Mouse (Mus musculus): ENCODE results near the gene Sat2. TPM values are rescaled to one million over a fixed set of nuclear protein-coding genes. Genes with fewer than 3 reads are reported as not detected.

The Sat2 gene
- polyA plus RNA-seq, 1 experiment from 2014 or later = 15.6 TPM

GRCm38 (mm10) chr11:69632284-69633089 is 10.7 kb downstream of the Sat2 start, which contains the start of gene Fxr2:
TSS of gene Fxr2 (plus strand) at chr11:69632990.
- peaks cover 11% of the 10 kb centered on the region for H3K36me3 ChIP-seq (ENCODE audit: control insufficient read depth, insufficient read depth, low read length)
- peak within 1 kb of the TSS; percentile 96 for H3K9ac ChIP-seq (ENCODE audit: low read depth, low read length)
- peak within 1 kb of the TSS; percentile 95 for H3K27ac ChIP-seq (replicated peaks; ENCODE audit: low read depth, low read length)
- no peaks in the 10 kb centered on the region for H3K27me3 ChIP-seq (replicated peaks; ENCODE audit: control insufficient read depth, insufficient read depth, low read length)
- no peaks in the 10 kb centered on the region for H3K9me3 ChIP-seq (ENCODE audit: control insufficient read depth, low read length)
- peak; percentile 98 for ATAC-seq (ENCODE audit: low read depth)
- peaks cover 25% of the 10 kb centered on the region for H3K4me1 ChIP-seq (ENCODE audit: control insufficient read depth, insufficient read depth, low read length)
- DNase-seq (ENCODE audit: low spot score) = peak; percentile 99
- peak within 1 kb of the TSS; percentile 89 for H3K4me2 ChIP-seq (ENCODE audit: low read depth, low read length)
- H3K4me3 ChIP-seq (ENCODE audit: low read depth, low read length) = peak within 1 kb of the TSS; percentile 91
- under 1% methylated on average over 22 of the region's 56 CpGs for WGBS

GRCm38 (mm10) chr11:69633128-69633866 is 11.5 kb downstream of the Sat2 start:
- Histone ChIP-seq H3K4me1 (ENCODE audit: control insufficient read depth, insufficient read depth, low read length) (peaks cover 25% of the 10 kb centered on the region), H3K27me3 (replicated peaks; ENCODE audit: control insufficient read depth, insufficient read depth, low read length) (no peaks in the 10 kb centered on the region), H3K4me3 (ENCODE audit: low read depth, low read length) (peak overlapping the region; percentile 91), H3K9ac (ENCODE audit: low read depth, low read length) (peak overlapping the region; percentile 96), H3K36me3 (ENCODE audit: control insufficient read depth, insufficient read depth, low read length) (peaks cover 18% of the 10 kb centered on the region), H3K27ac (replicated peaks; ENCODE audit: low read depth, low read length) (peak overlapping the region; percentile 95), H3K9me3 (ENCODE audit: control insufficient read depth, low read length) (no peaks in the 10 kb centered on the region), H3K4me2 (ENCODE audit: low read depth, low read length) (peak overlapping the region; percentile 89)
- peak; percentile 67 for DNase-seq (ENCODE audit: low spot score)
- under 1% methylated on average over 12 of the region's 50 CpGs for WGBS
- ATAC-seq (ENCODE audit: low read depth) = peak; percentile 66

- no peaks in the 10 kb centered on the region for H3K27me3 ChIP-seq (replicated peaks; ENCODE audit: control insufficient read depth, insufficient read depth, low read length)
- WGBS = 80% methylated on average over 3 of the region's 3 CpGs
- H3K4me3 ChIP-seq (ENCODE audit: low read depth, low read length) = no peak overlapping the region
- no peak for DNase-seq (ENCODE audit: low spot score)
- H3K9ac ChIP-seq (ENCODE audit: low read depth, low read length) = no peak overlapping the region
- H3K27ac ChIP-seq (replicated peaks; ENCODE audit: low read depth, low read length) = no peak overlapping the region
- no peaks in the 10 kb centered on the region for H3K9me3 ChIP-seq (ENCODE audit: control insufficient read depth, low read length)
- no peak for ATAC-seq (ENCODE audit: low read depth)
- peak overlapping the region; percentile 89 for H3K4me2 ChIP-seq (ENCODE audit: low read depth, low read length)
- H3K36me3 ChIP-seq (ENCODE audit: control insufficient read depth, insufficient read depth, low read length) = peaks cover 34% of the 10 kb centered on the region
- H3K4me1 ChIP-seq (ENCODE audit: control insufficient read depth, insufficient read depth, low read length) = peaks cover 25% of the 10 kb centered on the region
Measured at GRCm38 (mm10) chr11:69635471-69635870, 13.6 kb downstream of the Sat2 start.

- WGBS = 89% methylated on average over 5 of the region's 5 CpGs
- H3K4me2 ChIP-seq (ENCODE audit: low read depth, low read length) = no peak overlapping the region
- no peaks in the 10 kb centered on the region for H3K9me3 ChIP-seq (ENCODE audit: control insufficient read depth, low read length)
- no peak overlapping the region for H3K4me3 ChIP-seq (ENCODE audit: low read depth, low read length)
- DNase-seq (ENCODE audit: low spot score) (no peak), ATAC-seq (ENCODE audit: low read depth) (no peak)
- H3K9ac ChIP-seq (ENCODE audit: low read depth, low read length) = no peak overlapping the region
- H3K4me1 ChIP-seq (ENCODE audit: control insufficient read depth, insufficient read depth, low read length) = no peaks in the 10 kb centered on the region
- no peaks in the 10 kb centered on the region for H3K27me3 ChIP-seq (replicated peaks; ENCODE audit: control insufficient read depth, insufficient read depth, low read length)
- no peak overlapping the region for H3K27ac ChIP-seq (replicated peaks; ENCODE audit: low read depth, low read length)
- peaks cover 96% of the 10 kb centered on the region for H3K36me3 ChIP-seq (ENCODE audit: control insufficient read depth, insufficient read depth, low read length)
Measured at GRCm38 (mm10) chr11:69645860-69646259, 24.0 kb downstream of the Sat2 start.

GRCm38 (mm10) chr11:69653399-69653798 is 31.6 kb downstream of the Sat2 start:
- Histone ChIP-seq H3K9me3 (ENCODE audit: control insufficient read depth, low read length) (no peaks in the 10 kb centered on the region), H3K27ac (replicated peaks; ENCODE audit: low read depth, low read length) (no peak overlapping the region)

GRCm38 (mm10) chr11:69654760-69655159 is 32.9 kb downstream of the Sat2 start:
- Histone ChIP-seq H3K27me3 (replicated peaks; ENCODE audit: control insufficient read depth, insufficient read depth, low read length) (no peaks in the 10 kb centered on the region), H3K4me3 (ENCODE audit: low read depth, low read length) (no peak overlapping the region), H3K4me2 (ENCODE audit: low read depth, low read length) (no peak overlapping the region), H3K36me3 (ENCODE audit: control insufficient read depth, insufficient read depth, low read length) (peaks cover 77% of the 10 kb centered on the region), H3K4me1 (ENCODE audit: control insufficient read depth, insufficient read depth, low read length) (no peaks in the 10 kb centered on the region), H3K9ac (ENCODE audit: low read depth, low read length) (peak overlapping the region; percentile 11; the same call in 1 of the 2 replicates), H3K27ac (replicated peaks; ENCODE audit: low read depth, low read length) (peak overlapping the region; percentile 49; the same call in 1 of the 2 replicates), H3K9me3 (ENCODE audit: control insufficient read depth, low read length) (no peaks in the 10 kb centered on the region)
- ATAC-seq (ENCODE audit: low read depth) (peak; percentile 27; the same call in 1 of the 2 replicates), DNase-seq (ENCODE audit: low spot score) (peak; percentile 32)
- WGBS = 33% methylated on average over 9 of the region's 9 CpGs

More at GRCm38 (mm10) chr11:69653399-69653798, 31.6 kb downstream of the Sat2 start:
- H3K36me3 ChIP-seq (ENCODE audit: control insufficient read depth, insufficient read depth, low read length) = peaks cover 80% of the 10 kb centered on the region
- H3K4me2 ChIP-seq (ENCODE audit: low read depth, low read length) = no peak overlapping the region
- peak overlapping the region; percentile 30; the same call in 1 of the 2 replicates for H3K9ac ChIP-seq (ENCODE audit: low read depth, low read length)
- no peaks in the 10 kb centered on the region for H3K4me1 ChIP-seq (ENCODE audit: control insufficient read depth, insufficient read depth, low read length)
- H3K27me3 ChIP-seq (replicated peaks; ENCODE audit: control insufficient read depth, insufficient read depth, low read length) = no peaks in the 10 kb centered on the region
- no peak for DNase-seq (ENCODE audit: low spot score)
- 60% methylated on average over 5 of the region's 5 CpGs for WGBS
- ATAC-seq (ENCODE audit: low read depth) = no peak; the same call in 1 of the 2 replicates
- no peak overlapping the region for H3K4me3 ChIP-seq (ENCODE audit: low read depth, low read length)

GRCm38 (mm10) chr11:69655264-69656064 is 33.6 kb downstream of the Sat2 start, which contains the start of gene Sox15:
TSS of gene Sox15 (plus strand) at chr11:69655314.
- Histone ChIP-seq H3K4me2 (ENCODE audit: low read depth, low read length) (peak within 1 kb of the TSS; percentile 36), H3K9me3 (ENCODE audit: control insufficient read depth, low read length) (no peaks in the 10 kb centered on the region)

GRCm38 (mm10) chr11:69656065-69656455 is 34.2 kb downstream of the Sat2 start:
- Histone ChIP-seq H3K9ac (ENCODE audit: low read depth, low read length) (0 out of 2 replicates have a peak overlapping the region, but pooled peaks have one; percentile 19), H3K4me3 (ENCODE audit: low read depth, low read length) (no peak overlapping the region)

More at GRCm38 (mm10) chr11:69655264-69656064, 33.6 kb downstream of the Sat2 start, which contains the start of gene Sox15:
- peak within 1 kb of the TSS; percentile 49; the same call in 1 of the 2 replicates for H3K27ac ChIP-seq (replicated peaks; ENCODE audit: low read depth, low read length)
- 22% methylated on average over 29 of the region's 34 CpGs for WGBS
- peak; percentile 85 for DNase-seq (ENCODE audit: low spot score)
- peaks cover 74% of the 10 kb centered on the region for H3K36me3 ChIP-seq (ENCODE audit: control insufficient read depth, insufficient read depth, low read length)
- H3K27me3 ChIP-seq (replicated peaks; ENCODE audit: control insufficient read depth, insufficient read depth, low read length) = no peaks in the 10 kb centered on the region
- no peak within 1 kb of the TSS for H3K4me3 ChIP-seq (ENCODE audit: low read depth, low read length)
- H3K9ac ChIP-seq (ENCODE audit: low read depth, low read length) = peak within 1 kb of the TSS; percentile 19; the same call in 1 of the 2 replicates
- no peaks in the 10 kb centered on the region for H3K4me1 ChIP-seq (ENCODE audit: control insufficient read depth, insufficient read depth, low read length)
- ATAC-seq (ENCODE audit: low read depth) = peak; percentile 74; the same call in 1 of the 2 replicates

More at GRCm38 (mm10) chr11:69656065-69656455, 34.2 kb downstream of the Sat2 start:
- no peak for ATAC-seq (ENCODE audit: low read depth)
- H3K9me3 ChIP-seq (ENCODE audit: control insufficient read depth, low read length) = no peaks in the 10 kb centered on the region
- H3K27ac ChIP-seq (replicated peaks; ENCODE audit: low read depth, low read length) = no peak overlapping the region
- H3K4me2 ChIP-seq (ENCODE audit: low read depth, low read length) = peak overlapping the region; percentile 19; the same call in 1 of the 2 replicates
- DNase-seq (ENCODE audit: low spot score) = no peak
- H3K4me1 ChIP-seq (ENCODE audit: control insufficient read depth, insufficient read depth, low read length) = no peaks in the 10 kb centered on the region
- H3K27me3 ChIP-seq (replicated peaks; ENCODE audit: control insufficient read depth, insufficient read depth, low read length) = no peaks in the 10 kb centered on the region
- 47% methylated on average over 5 of the region's 5 CpGs for WGBS
- H3K36me3 ChIP-seq (ENCODE audit: control insufficient read depth, insufficient read depth, low read length) = peaks cover 68% of the 10 kb centered on the region

Measured in embryonic facial prominence, embryonic 14.5 days (tissue).